Mouse (Mus musculus): ENCODE measurements around the gene Rtbdn. TPM values are rescaled to one million over a fixed set of nuclear protein-coding genes. Genes with fewer than 3 reads are reported as not detected.

Rtbdn gene
- polyA plus RNA-seq, 1 experiment = not detected

GRCm38 (mm10) chr8:84915269-84915668, 31.5 kb upstream of the Rtbdn start:
- 88% methylated on average over 8 of the region's 8 CpGs for WGBS
- Histone ChIP-seq H3K4me1 (ENCODE audit: control insufficient read depth, insufficient read depth, low read length) (peaks cover 7% of the 10 kb centered on the region), H3K4me3 (ENCODE audit: insufficient read depth, low read depth, low read length) (no peak overlapping the region), H3K27ac (ENCODE audit: insufficient read depth, low read depth, low read length) (no peak overlapping the region)
- no peak for TF ChIP-seq CTCF (IDR thresholded peaks at IDR 0.05; ENCODE audit: insufficient read depth, low read depth, low read length)
- no peak for TF ChIP-seq POLR2A (IDR thresholded peaks at IDR 0.05; ENCODE audit: insufficient read depth, low read depth, low read length)

- peaks cover 5% of the 10 kb centered on the region for H3K4me1 ChIP-seq (ENCODE audit: control insufficient read depth, insufficient read depth, low read length)
- H3K4me3 ChIP-seq (ENCODE audit: insufficient read depth, low read depth, low read length) = no peak overlapping the region
- WGBS = 51% methylated on average over 20 of the region's 20 CpGs
- no peak overlapping the region for H3K27ac ChIP-seq (ENCODE audit: insufficient read depth, low read depth, low read length)
- TF ChIP-seq CTCF (IDR thresholded peaks at IDR 0.05; ENCODE audit: insufficient read depth, low read depth, low read length) (no peak), POLR2A (IDR thresholded peaks at IDR 0.05; ENCODE audit: insufficient read depth, low read depth, low read length) (no peak)
These were observed 29.0 kb upstream of the Rtbdn start for GRCm38 (mm10) chr8:84917781-84918180.

- no peak overlapping the region for H3K27ac ChIP-seq (ENCODE audit: insufficient read depth, low read depth, low read length)
- H3K4me1 ChIP-seq (ENCODE audit: control insufficient read depth, insufficient read depth, low read length) = no peaks in the 10 kb centered on the region
- WGBS = 93% methylated on average over 15 of the region's 15 CpGs
- TF ChIP-seq POLR2A (IDR thresholded peaks at IDR 0.05; ENCODE audit: insufficient read depth, low read depth, low read length) (no peak), CTCF (IDR thresholded peaks at IDR 0.05; ENCODE audit: insufficient read depth, low read depth, low read length) (no peak)
- no peak overlapping the region for H3K4me3 ChIP-seq (ENCODE audit: insufficient read depth, low read depth, low read length)
These were observed 28.1 kb upstream of the Rtbdn start for GRCm38 (mm10) chr8:84918646-84919045.

GRCm38 (mm10) chr8:84921596-84921995, 25.2 kb upstream of the Rtbdn start:
- Histone ChIP-seq H3K4me3 (ENCODE audit: insufficient read depth, low read depth, low read length) (no peak overlapping the region), H3K27ac (ENCODE audit: insufficient read depth, low read depth, low read length) (no peak overlapping the region), H3K4me1 (ENCODE audit: control insufficient read depth, insufficient read depth, low read length) (no peaks in the 10 kb centered on the region)
- no peak for TF ChIP-seq POLR2A (IDR thresholded peaks at IDR 0.05; ENCODE audit: insufficient read depth, low read depth, low read length)
- TF ChIP-seq CTCF (IDR thresholded peaks at IDR 0.05; ENCODE audit: insufficient read depth, low read depth, low read length) = no peak
- WGBS = 73% methylated on average over 2 of the region's 2 CpGs

GRCm38 (mm10) chr8:84925557-84925956, 21.2 kb upstream of the Rtbdn start:
- TF ChIP-seq POLR2A (IDR thresholded peaks at IDR 0.05; ENCODE audit: insufficient read depth, low read depth, low read length) = no peak
- no peak for TF ChIP-seq CTCF (IDR thresholded peaks at IDR 0.05; ENCODE audit: insufficient read depth, low read depth, low read length)
- WGBS = 77% methylated on average over 7 of the region's 7 CpGs
- H3K4me1 ChIP-seq (ENCODE audit: control insufficient read depth, insufficient read depth, low read length) = peaks cover 6% of the 10 kb centered on the region

GRCm38 (mm10) chr8:84927513-84927912, 19.3 kb upstream of the Rtbdn start:
- 86% methylated on average over 1 of the region's 1 CpGs for WGBS
- Histone ChIP-seq H3K27ac (ENCODE audit: insufficient read depth, low read depth, low read length) (no peak overlapping the region), H3K4me3 (ENCODE audit: insufficient read depth, low read depth, low read length) (no peak overlapping the region), H3K4me1 (ENCODE audit: control insufficient read depth, insufficient read depth, low read length) (peaks cover 6% of the 10 kb centered on the region)
- no peak for TF ChIP-seq POLR2A (IDR thresholded peaks at IDR 0.05; ENCODE audit: insufficient read depth, low read depth, low read length)
- TF ChIP-seq CTCF (IDR thresholded peaks at IDR 0.05; ENCODE audit: insufficient read depth, low read depth, low read length) = no peak

More at GRCm38 (mm10) chr8:84925557-84925956, 21.2 kb upstream of the Rtbdn start:
- H3K4me3 ChIP-seq (ENCODE audit: insufficient read depth, low read depth, low read length) = no peak overlapping the region
- H3K27ac ChIP-seq (ENCODE audit: insufficient read depth, low read depth, low read length) = no peak overlapping the region

- peaks cover 7% of the 10 kb centered on the region for H3K4me1 ChIP-seq (ENCODE audit: control insufficient read depth, insufficient read depth, low read length)
- no peak overlapping the region for H3K27ac ChIP-seq (ENCODE audit: insufficient read depth, low read depth, low read length)
- H3K4me3 ChIP-seq (ENCODE audit: insufficient read depth, low read depth, low read length) = 0 out of 2 replicates have a peak overlapping the region, but pooled peaks have one; percentile 4
- 10% methylated on average over 51 of the region's 52 CpGs for WGBS
- TF ChIP-seq CTCF (IDR thresholded peaks at IDR 0.05; ENCODE audit: insufficient read depth, low read depth, low read length) = peak; percentile 83; the same call in 1 of the 2 replicates
- no peak for TF ChIP-seq POLR2A (IDR thresholded peaks at IDR 0.05; ENCODE audit: insufficient read depth, low read depth, low read length)
These were observed 18.1 kb upstream of the Rtbdn start for GRCm38 (mm10) chr8:84928456-84929306.

GRCm38 (mm10) chr8:84930582-84930981, 16.2 kb upstream of the Rtbdn start:
- H3K4me1 ChIP-seq (ENCODE audit: control insufficient read depth, insufficient read depth, low read length) = peaks cover 24% of the 10 kb centered on the region
- H3K27ac ChIP-seq (ENCODE audit: insufficient read depth, low read depth, low read length) = no peak overlapping the region
- 88% methylated on average over 13 of the region's 13 CpGs for WGBS

GRCm38 (mm10) chr8:84933767-84934559, 12.8 kb upstream of the Rtbdn start:
- Histone ChIP-seq H3K4me3 (ENCODE audit: insufficient read depth, low read depth, low read length) (no peak overlapping the region), H3K4me1 (ENCODE audit: control insufficient read depth, insufficient read depth, low read length) (peaks cover 26% of the 10 kb centered on the region), H3K27ac (ENCODE audit: insufficient read depth, low read depth, low read length) (no peak overlapping the region)
- WGBS = 44% methylated on average over 16 of the region's 16 CpGs
- TF ChIP-seq POLR2A (IDR thresholded peaks at IDR 0.05; ENCODE audit: insufficient read depth, low read depth, low read length) (no peak), CTCF (IDR thresholded peaks at IDR 0.05; ENCODE audit: insufficient read depth, low read depth, low read length) (no peak)

More at GRCm38 (mm10) chr8:84930582-84930981, 16.2 kb upstream of the Rtbdn start:
- TF ChIP-seq CTCF (IDR thresholded peaks at IDR 0.05; ENCODE audit: insufficient read depth, low read depth, low read length) = no peak
- no peak for TF ChIP-seq POLR2A (IDR thresholded peaks at IDR 0.05; ENCODE audit: insufficient read depth, low read depth, low read length)
- no peak overlapping the region for H3K4me3 ChIP-seq (ENCODE audit: insufficient read depth, low read depth, low read length)

Measured in olfactory bulb, adult 2 months (tissue).